Comparison of ENCODE assay signal across 15 mouse cellular contexts in genomic region chr9:34334112-34334511, GRCm38 (mm10).
"Had no signal": no experiment of that assay in that cellular context is flagged by ENCODE, and none has a peak within 500 bp of the region (broad histone marks: within the 10 kb centered on the region; RNA-seq: fewer than 3 reads in every experiment).

No protein-coding gene starts in this region.

- H3K4me3 ChIP-seq: limb, embryonic 12.5 days; liver, embryonic 15.5 days; lung, embryonic 15.5 days; megakaryocyte, embryonic 14.5 days; neural tube, embryonic 13.5 days had no signal

- H3K4me1 ChIP-seq: limb, embryonic 12.5 days; liver, embryonic 15.5 days; lung, embryonic 15.5 days; megakaryocyte, embryonic 14.5 days had no signal

- H3K9me3 ChIP-seq: limb, embryonic 12.5 days; liver, embryonic 15.5 days; lung, embryonic 15.5 days; neural tube, embryonic 13.5 days had no signal

- H3K27ac ChIP-seq: kidney, postnatal 0 days; limb, embryonic 12.5 days; liver, embryonic 15.5 days; lung, embryonic 15.5 days; macrophage; neural tube, embryonic 13.5 days had no signal

- DNase-seq: kidney, adult 2 months; kidney, postnatal 36 days; layer of hippocampus, adult 9-11 months; layer of hippocampus, postnatal 36 days; thymus, postnatal 4 days had no signal

- ATAC-seq: midbrain, embryonic 16.5 days had no signal

- H3K27me3 ChIP-seq: limb, embryonic 12.5 days; liver, embryonic 15.5 days; lung, embryonic 15.5 days; megakaryocyte, embryonic 14.5 days; neural tube, embryonic 13.5 days had no signal

- H3K9ac ChIP-seq: limb, embryonic 12.5 days; liver, embryonic 15.5 days; lung, embryonic 15.5 days; neural tube, embryonic 13.5 days had no signal

- H3K36me3 ChIP-seq: limb, embryonic 12.5 days; liver, embryonic 15.5 days; lung, embryonic 15.5 days; neural tube, embryonic 13.5 days had no signal

- H3K4me2 ChIP-seq: limb, embryonic 12.5 days; liver, embryonic 11.5 days; liver, embryonic 15.5 days; lung, embryonic 15.5 days; midbrain, embryonic 11.5 days; neural tube, embryonic 13.5 days had no signal
